Mouse (Mus musculus): ENCODE data around the gene Acox2. TPM values are rescaled to one million over a fixed set of nuclear protein-coding genes. Genes with fewer than 3 reads are reported as not detected.
"Not testable (repeated sequence)": the region's sequence is repeated elsewhere in the genome, so short reads cannot be mapped to it uniquely, and the experiment has no call there.

The Acox2 gene
- not detected in 2 replicates for polyA plus RNA-seq (2015; fragmentation: Nextera tagmentation; extraction: Ambion mirVana)

- ATAC-seq (ENCODE audit: low FRiP score, low read depth) = no peak
- 92% methylated on average over 3 of the region's 3 CpGs for WGBS
- no peaks in the 10 kb centered on the region for H3K36me3 ChIP-seq
Observed at GRCm38 (mm10) chr14:8259166-8259565, at the start of gene Acox2. Acox2 (minus strand) TSS chr14:8259353.

GRCm38 (mm10) chr14:8308650-8309049, 49.5 kb upstream of the Acox2 start:
- no peak for ATAC-seq (ENCODE audit: low FRiP score, low read depth)
- H3K9me3 ChIP-seq = no peaks in the 10 kb centered on the region
- H3K4me1 ChIP-seq = peaks cover 24% of the 10 kb centered on the region
- no peak overlapping the region for H3K27ac ChIP-seq
- H3K9ac ChIP-seq = no peak overlapping the region
- 58% methylated on average over 3 of the region's 3 CpGs for WGBS
- no peaks in the 10 kb centered on the region for H3K36me3 ChIP-seq
- H3K27me3 ChIP-seq = peaks cover 19% of the 10 kb centered on the region; the same call in 1 of the 2 replicates
- H3K4me3 ChIP-seq = no peak overlapping the region
- H3K4me2 ChIP-seq (replicated peaks) = no peak overlapping the region

More at GRCm38 (mm10) chr14:8259166-8259565, at the start of gene Acox2:
- no peaks in the 10 kb centered on the region for H3K9me3 ChIP-seq
- H3K27ac ChIP-seq = no peak within 1 kb of the TSS
- no peaks in the 10 kb centered on the region for H3K27me3 ChIP-seq
- no peak within 1 kb of the TSS for H3K4me3 ChIP-seq
- peaks cover 8% of the 10 kb centered on the region for H3K4me1 ChIP-seq
- H3K9ac ChIP-seq = no peak within 1 kb of the TSS
- no peak within 1 kb of the TSS for H3K4me2 ChIP-seq (replicated peaks)

- Histone ChIP-seq H3K4me1 (peaks cover 31% of the 10 kb centered on the region), H3K36me3 (no peaks in the 10 kb centered on the region), H3K27me3 (peaks cover 16% of the 10 kb centered on the region; the same call in 1 of the 2 replicates), H3K4me3 (no peak overlapping the region), H3K9me3 (no peaks in the 10 kb centered on the region), H3K4me2 (replicated peaks) (no peak overlapping the region), H3K9ac (no peak overlapping the region), H3K27ac (no peak overlapping the region)
- WGBS = 62% methylated on average over 6 of the region's 6 CpGs
- no peak for ATAC-seq (ENCODE audit: low FRiP score, low read depth)
Observed at GRCm38 (mm10) chr14:8306884-8307283, 47.7 kb upstream of the Acox2 start.

GRCm38 (mm10) chr14:8305014-8305413, 45.9 kb upstream of the Acox2 start:
- no peak overlapping the region for H3K4me2 ChIP-seq (replicated peaks)
- H3K36me3 ChIP-seq = no peaks in the 10 kb centered on the region
- peaks cover 16% of the 10 kb centered on the region; the same call in 1 of the 2 replicates for H3K27me3 ChIP-seq
- H3K4me3 ChIP-seq = no peak overlapping the region
- ATAC-seq (ENCODE audit: low FRiP score, low read depth) = peak; percentile 46; the same call in 1 of the 2 replicates
- no peaks in the 10 kb centered on the region for H3K9me3 ChIP-seq
- peaks cover 29% of the 10 kb centered on the region for H3K4me1 ChIP-seq
- WGBS = 54% methylated on average over 3 of the region's 3 CpGs
- no peak overlapping the region for H3K9ac ChIP-seq
- no peak overlapping the region for H3K27ac ChIP-seq

GRCm38 (mm10) chr14:8304082-8304481, 44.9 kb upstream of the Acox2 start:
- H3K9ac ChIP-seq = no peak overlapping the region
- H3K36me3 ChIP-seq = no peaks in the 10 kb centered on the region
- H3K4me2 ChIP-seq (replicated peaks) = no peak overlapping the region
- H3K27ac ChIP-seq = no peak overlapping the region
- H3K4me1 ChIP-seq = peaks cover 19% of the 10 kb centered on the region
- H3K27me3 ChIP-seq = peaks cover 16% of the 10 kb centered on the region
- H3K4me3 ChIP-seq = no peak overlapping the region
- no peak for ATAC-seq (ENCODE audit: low FRiP score, low read depth)
- H3K9me3 ChIP-seq = no peaks in the 10 kb centered on the region

GRCm38 (mm10) chr14:8302687-8303086, 43.5 kb upstream of the Acox2 start:
- H3K9me3 ChIP-seq = no peaks in the 10 kb centered on the region
- no peaks in the 10 kb centered on the region for H3K36me3 ChIP-seq
- ATAC-seq (ENCODE audit: low FRiP score, low read depth) = no peak
- peaks cover 8% of the 10 kb centered on the region for H3K27me3 ChIP-seq
- H3K4me3 ChIP-seq = no peak overlapping the region
- 6% methylated on average over 10 of the region's 10 CpGs for WGBS
- no peak overlapping the region for H3K9ac ChIP-seq
- peaks cover 17% of the 10 kb centered on the region for H3K4me1 ChIP-seq
- no peak overlapping the region for H3K27ac ChIP-seq
- H3K4me2 ChIP-seq (replicated peaks) = 0 out of 2 replicates have a peak overlapping the region, but pooled peaks have one; percentile 4

GRCm38 (mm10) chr14:8300281-8300680, 41.1 kb upstream of the Acox2 start:
- H3K4me3 ChIP-seq = no peak overlapping the region
- H3K27me3 ChIP-seq = peaks cover 8% of the 10 kb centered on the region
- H3K9me3 ChIP-seq = no peaks in the 10 kb centered on the region
- H3K9ac ChIP-seq = no peak overlapping the region
- H3K4me1 ChIP-seq = peaks cover 10% of the 10 kb centered on the region
- no peaks in the 10 kb centered on the region for H3K36me3 ChIP-seq
- ATAC-seq (ENCODE audit: low FRiP score, low read depth) = no peak
- WGBS = 26% methylated on average over 8 of the region's 8 CpGs
- H3K27ac ChIP-seq = no peak overlapping the region
- H3K4me2 ChIP-seq (replicated peaks) = no peak overlapping the region

- Histone ChIP-seq H3K27me3 (peaks cover 8% of the 10 kb centered on the region), H3K4me1 (peaks cover 5% of the 10 kb centered on the region; the same call in 1 of the 2 replicates), H3K9ac (no peak overlapping the region), H3K36me3 (no peaks in the 10 kb centered on the region), H3K27ac (no peak overlapping the region), H3K4me3 (no peak overlapping the region), H3K9me3 (no peaks in the 10 kb centered on the region), H3K4me2 (replicated peaks) (no peak overlapping the region)
- peak; percentile 70 for ATAC-seq (ENCODE audit: low FRiP score, low read depth)
- 43% methylated on average over 5 of the region's 5 CpGs for WGBS
Observed at GRCm38 (mm10) chr14:8297889-8298293, 38.7 kb upstream of the Acox2 start.

- Histone ChIP-seq H3K27me3 (peaks cover 4% of the 10 kb centered on the region; the same call in 1 of the 2 replicates), H3K9me3 (peaks cover 14% of the 10 kb centered on the region), H3K4me3 (no peak overlapping the region), H3K27ac (no peak overlapping the region), H3K4me1 (no peaks in the 10 kb centered on the region), H3K4me2 (replicated peaks) (no peak overlapping the region), H3K36me3 (no peaks in the 10 kb centered on the region), H3K9ac (no peak overlapping the region)
- ATAC-seq (ENCODE audit: low FRiP score, low read depth) = no peak
- WGBS = 54% methylated on average over 1 of the region's 1 CpGs
Observed at GRCm38 (mm10) chr14:8294257-8294656, 35.1 kb upstream of the Acox2 start.

- H3K4me2 ChIP-seq (replicated peaks); H3K9ac ChIP-seq: not testable (repeated sequence)
- peak; percentile 87 for ATAC-seq (ENCODE audit: low FRiP score, low read depth)
Observed at GRCm38 (mm10) chr14:8286595-8286994, 27.4 kb upstream of the Acox2 start.

GRCm38 (mm10) chr14:8283784-8284183, 24.6 kb upstream of the Acox2 start:
- ATAC-seq (ENCODE audit: low FRiP score, low read depth) = no peak
- no peaks in the 10 kb centered on the region for H3K9me3 ChIP-seq
- H3K27ac ChIP-seq = no peak overlapping the region
- H3K9ac ChIP-seq = no peak overlapping the region
- H3K4me1 ChIP-seq = 0 out of 2 replicates have a peak, but pooled peaks cover 4% of the 10 kb centered on the region
- H3K36me3 ChIP-seq = no peaks in the 10 kb centered on the region
- no peak overlapping the region for H3K4me2 ChIP-seq (replicated peaks)
- no peak overlapping the region for H3K4me3 ChIP-seq
- no peaks in the 10 kb centered on the region for H3K27me3 ChIP-seq

More at GRCm38 (mm10) chr14:8286595-8286994, 27.4 kb upstream of the Acox2 start:
- not testable (repeated sequence) for H3K4me3 ChIP-seq, H3K4me1 ChIP-seq, H3K27ac ChIP-seq, H3K36me3 ChIP-seq, H3K9me3 ChIP-seq, H3K27me3 ChIP-seq
- WGBS = 81% methylated on average over 5 of the region's 5 CpGs

- WGBS = 86% methylated on average over 8 of the region's 8 CpGs
Observed at GRCm38 (mm10) chr14:8271281-8271680, 12.1 kb upstream of the Acox2 start.

GRCm38 (mm10) chr14:8264378-8264777, 5.2 kb upstream of the Acox2 start:
- Histone ChIP-seq H3K4me3 (no peak overlapping the region), H3K4me1 (no peaks in the 10 kb centered on the region), H3K9ac (no peak overlapping the region), H3K27me3 (no peaks in the 10 kb centered on the region), H3K4me2 (replicated peaks) (no peak overlapping the region), H3K36me3 (no peaks in the 10 kb centered on the region), H3K27ac (no peak overlapping the region), H3K9me3 (no peaks in the 10 kb centered on the region)
- no peak for ATAC-seq (ENCODE audit: low FRiP score, low read depth)
- WGBS = 98% methylated on average over 1 of the region's 1 CpGs

More at GRCm38 (mm10) chr14:8271281-8271680, 12.1 kb upstream of the Acox2 start:
- H3K4me2 ChIP-seq (replicated peaks); H3K36me3 ChIP-seq; H3K4me1 ChIP-seq; H3K27me3 ChIP-seq; H3K9me3 ChIP-seq; H3K9ac ChIP-seq; H3K4me3 ChIP-seq; H3K27ac ChIP-seq; ATAC-seq (ENCODE audit: low FRiP score, low read depth): not testable (repeated sequence)
